Mouse (Mus musculus): ENCODE results near the gene Insc. TPM values are rescaled to one million over a fixed set of nuclear protein-coding genes. Genes with fewer than 3 reads are reported as not detected.
"Not testable (repeated sequence)": the region's sequence is repeated elsewhere in the genome, so short reads cannot be mapped to it uniquely, and the experiment has no call there.

The Insc gene
- 1 to 10 TPM; 4.0 to 5.2 (median 4.7) TPM for total RNA-seq (2022)

DNA sequence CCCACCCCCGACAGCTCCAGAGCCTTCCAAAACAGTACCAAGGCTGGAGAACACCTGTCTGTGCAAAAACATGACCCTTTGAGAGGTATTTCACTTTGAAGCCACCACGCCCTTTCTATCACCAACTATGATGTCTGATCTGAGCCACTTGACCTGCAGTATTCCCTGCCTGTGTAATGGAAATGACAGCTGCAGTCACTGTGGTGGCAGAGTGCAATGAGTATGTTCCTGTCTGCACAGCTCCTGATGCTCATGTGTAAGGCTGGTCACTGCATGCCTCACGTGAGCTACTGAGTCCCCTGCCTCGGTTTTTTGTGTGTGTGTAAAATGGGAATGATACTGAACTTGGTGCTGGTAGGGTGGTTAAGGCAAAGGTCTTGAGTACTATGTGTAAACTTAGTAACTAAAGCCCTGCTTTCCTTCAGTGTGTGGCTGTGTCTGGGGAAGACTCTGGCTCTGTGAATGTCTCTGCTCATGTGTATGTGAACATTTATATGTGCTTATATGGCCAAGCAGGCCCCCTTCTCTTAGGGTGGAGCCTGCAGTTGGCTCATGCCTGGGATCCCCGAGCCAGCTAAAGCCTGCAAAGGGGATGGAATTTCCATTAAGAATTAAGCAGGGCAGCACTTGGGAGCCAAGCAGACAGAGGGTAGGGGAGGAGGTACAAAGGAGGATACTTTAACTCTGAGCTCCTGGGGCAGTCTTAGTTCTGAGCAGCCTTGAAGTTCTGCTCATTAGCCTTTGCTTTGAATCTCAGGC lies at the start of gene Insc:
Gene Insc (plus strand): TSS at position 673 of the 759 bp plus-strand sequence.
- DNase-seq (ENCODE audit: low spot score in 2 of 2) = no peak

DNA sequence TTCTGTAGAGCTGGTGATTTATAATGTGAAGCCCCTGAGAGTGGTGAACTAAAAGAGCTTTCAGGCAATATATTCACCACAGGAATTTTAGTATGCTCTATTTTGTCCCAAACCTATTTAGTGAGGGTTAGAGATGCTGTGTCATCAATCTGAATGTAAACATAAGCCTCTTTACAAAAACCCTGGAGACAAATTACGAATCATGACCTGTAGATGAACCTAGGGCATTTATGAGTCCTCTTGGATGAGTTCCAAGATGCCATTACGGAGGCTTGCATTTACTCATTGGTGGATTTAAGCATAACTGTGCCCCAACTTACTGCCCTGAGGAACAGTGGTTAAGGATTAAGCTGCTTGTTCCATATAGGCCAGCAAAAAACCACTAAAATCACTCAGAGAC lies 42.6 kb upstream of the Insc start:
- no peak for DNase-seq (ENCODE audit: low spot score in 2 of 2)

DNA sequence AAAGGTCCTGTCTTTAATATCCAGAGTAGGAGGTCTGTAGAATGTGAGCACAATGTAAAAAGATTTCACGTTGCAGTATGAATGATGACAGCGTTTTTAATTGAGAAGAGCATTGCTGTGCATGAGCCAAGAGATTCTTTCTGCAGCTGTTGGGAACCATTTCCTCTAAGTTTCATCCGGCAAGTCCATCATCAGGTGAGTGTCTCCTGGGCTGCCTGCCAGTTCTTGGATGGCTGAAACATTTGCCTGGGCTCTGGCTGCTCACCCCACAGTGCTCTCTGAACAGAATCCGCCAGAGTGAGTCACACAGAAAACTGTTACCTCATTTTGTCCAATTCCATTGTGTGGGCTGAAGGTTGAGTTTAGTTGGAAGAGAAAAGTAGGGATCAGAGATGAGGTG lies 36.8 kb upstream of the Insc start:
- no peak for DNase-seq (ENCODE audit: low spot score in 2 of 2)

DNA sequence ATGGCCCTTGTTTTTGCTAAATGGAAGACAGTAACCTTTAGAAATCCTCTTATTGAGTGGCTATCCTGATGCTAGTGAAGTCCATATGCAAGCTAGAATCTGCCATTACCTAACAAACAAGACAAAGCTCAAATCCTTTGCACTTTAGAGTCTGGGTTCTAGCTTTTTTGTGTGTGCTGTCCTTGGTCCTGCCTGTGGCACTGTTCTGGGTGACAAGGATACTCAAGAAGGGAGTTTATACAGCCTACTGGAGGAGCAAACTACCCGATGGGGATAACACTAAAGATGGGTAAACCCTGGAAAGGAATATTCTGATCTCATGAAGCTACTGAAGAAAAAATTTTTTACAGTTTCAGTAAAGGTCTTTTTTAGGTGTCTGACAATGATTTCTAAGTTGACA lies 36.1 kb upstream of the Insc start:
- DNase-seq (ENCODE audit: low spot score in 2 of 2) = no peak

DNA sequence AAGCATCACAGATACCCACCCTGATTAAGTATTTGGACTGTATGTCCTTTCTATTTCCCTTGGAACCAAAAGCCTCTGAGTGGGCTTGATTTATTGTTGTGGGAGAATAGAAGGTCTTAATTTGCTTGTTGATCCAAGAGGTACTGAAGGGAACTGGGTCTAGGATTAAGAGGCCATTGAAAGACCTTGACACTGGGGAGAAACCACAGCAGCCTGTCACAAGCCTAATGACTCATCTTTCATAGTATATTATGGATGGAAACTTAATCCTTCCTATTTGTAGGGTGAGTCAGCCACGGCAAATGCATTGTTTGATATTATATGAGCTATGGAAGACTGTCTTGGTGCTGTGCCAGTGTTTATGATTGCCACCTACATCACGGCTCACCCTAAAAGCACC lies 33.1 kb upstream of the Insc start:
- no peak for DNase-seq (ENCODE audit: low spot score in 2 of 2)

DNA sequence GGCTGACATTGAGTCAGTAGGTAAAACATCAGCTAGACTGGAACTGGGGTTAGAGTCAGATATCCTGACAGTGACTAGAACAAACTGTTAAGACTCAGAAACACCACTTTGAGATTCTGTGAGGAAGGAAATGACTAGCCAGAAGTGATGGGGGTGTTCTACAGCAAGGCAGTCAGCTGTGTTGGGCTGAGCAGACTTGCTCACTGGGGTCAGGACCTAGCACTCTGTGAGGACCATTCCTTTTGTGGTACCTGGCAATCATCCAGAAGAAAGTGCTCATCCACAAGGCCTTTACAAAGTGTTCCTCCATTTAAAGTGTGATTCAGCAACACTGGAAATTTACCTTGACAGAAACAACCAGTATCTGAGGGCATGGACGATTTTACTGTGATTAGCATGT lies 31.0 kb upstream of the Insc start:
- no peak for DNase-seq (ENCODE audit: low spot score in 2 of 2)

DNA sequence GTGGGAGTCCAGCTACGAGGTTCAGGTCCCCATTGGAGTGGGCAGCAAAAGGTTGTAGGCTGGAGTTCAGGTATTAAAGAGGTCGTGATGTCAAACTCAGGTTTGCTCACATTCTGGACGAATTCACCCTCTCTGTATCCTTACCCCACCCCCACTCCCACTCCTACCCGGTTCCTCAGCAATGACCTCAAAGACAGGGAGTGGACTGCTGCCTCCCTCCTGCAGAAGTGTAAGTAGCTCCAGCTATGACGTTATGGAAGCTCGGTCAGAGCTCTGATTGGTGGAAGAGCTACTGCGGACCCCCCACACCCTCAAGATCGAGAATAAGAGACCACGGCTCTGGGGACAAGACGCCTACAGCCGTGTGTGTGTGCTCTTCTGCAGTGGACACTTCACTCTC lies 25.2 kb upstream of the Insc start, which contains the start of gene Calcb:
Gene Calcb (plus strand): TSS at position 344 of the 400 bp plus-strand sequence.
- DNase-seq (ENCODE audit: low spot score in 2 of 2) = no peak

DNA sequence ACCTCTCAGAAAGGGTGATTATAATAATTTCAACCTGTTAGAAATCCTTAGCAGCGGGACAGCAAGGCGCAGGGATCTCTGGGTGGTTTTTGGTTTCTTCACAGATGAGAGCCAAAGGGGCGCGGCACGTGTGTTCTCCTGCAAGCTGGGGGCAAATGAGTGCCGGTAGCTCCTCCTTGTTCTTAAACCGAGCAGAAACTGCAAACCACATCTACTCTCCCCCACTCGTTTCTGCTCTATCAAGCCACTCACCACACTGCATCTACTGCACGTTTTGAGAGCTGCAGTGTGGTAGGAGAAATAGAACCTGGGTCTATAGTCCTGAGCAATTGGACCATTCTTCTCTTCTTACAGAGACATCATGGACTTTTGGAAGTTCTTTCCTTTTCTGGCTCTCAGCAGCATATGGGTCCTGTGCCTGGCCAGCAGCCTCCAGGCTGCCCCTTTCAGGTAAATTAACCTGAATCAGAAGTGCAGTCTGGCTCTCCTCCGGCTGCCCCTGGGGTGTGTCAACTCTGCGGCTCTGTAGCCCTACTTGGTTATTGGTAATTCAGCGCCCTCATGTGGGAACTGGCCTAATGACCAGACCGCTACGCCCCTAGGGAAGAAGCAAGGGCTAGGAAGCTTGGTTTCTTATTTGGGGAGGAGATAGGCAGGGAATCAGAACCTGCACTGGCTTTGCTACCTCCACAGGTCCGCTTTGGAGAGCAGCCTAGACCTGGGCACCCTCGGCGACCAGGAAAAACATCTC lies 23.9 kb upstream of the Insc start:
- DNase-seq (ENCODE audit: low spot score in 2 of 2) = peak in 1 of 2 experiments; percentile 6

DNA sequence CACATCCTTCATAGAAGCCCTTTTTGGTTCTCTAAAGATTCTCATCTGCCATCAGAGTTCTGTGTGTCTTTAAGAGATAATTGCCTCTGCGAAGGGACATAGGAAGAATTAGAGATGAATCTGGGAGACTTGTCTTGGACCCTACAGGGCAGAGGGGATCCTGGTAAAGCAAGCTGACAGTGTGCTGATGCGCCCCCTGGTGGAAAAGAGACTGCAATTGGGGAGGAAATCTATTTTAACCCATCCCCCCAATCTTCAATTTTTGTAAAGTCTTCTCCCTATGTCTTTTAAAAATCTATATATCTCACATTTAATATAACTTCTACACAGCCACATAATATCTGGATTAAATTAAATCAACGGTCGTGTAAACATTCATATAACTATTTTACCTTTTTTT lies 13.8 kb upstream of the Insc start:
- not testable (repeated sequence) for DNase-seq (ENCODE audit: low spot score in 2 of 2)

DNA sequence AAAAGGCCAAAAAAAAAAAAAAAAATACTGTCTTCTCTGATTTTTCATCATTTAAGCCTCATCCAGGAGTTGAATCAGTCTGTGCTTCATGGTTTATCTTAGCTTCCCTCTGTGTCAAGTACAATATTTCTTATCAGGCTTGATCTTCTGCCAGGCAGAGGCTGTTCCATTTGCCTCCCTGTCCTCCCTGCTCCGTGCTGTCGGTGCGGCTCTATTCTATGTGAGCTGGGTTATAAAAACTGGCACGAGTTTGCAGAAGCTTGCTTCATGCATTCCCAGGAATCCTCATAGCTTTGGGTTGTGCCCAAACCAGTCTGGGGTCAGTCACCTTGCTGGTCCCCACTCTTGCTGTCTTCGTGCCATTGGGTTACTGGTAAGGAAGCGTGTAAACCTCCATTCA lies 12.3 kb upstream of the Insc start:
- DNase-seq (ENCODE audit: low spot score in 2 of 2) = no peak

DNA sequence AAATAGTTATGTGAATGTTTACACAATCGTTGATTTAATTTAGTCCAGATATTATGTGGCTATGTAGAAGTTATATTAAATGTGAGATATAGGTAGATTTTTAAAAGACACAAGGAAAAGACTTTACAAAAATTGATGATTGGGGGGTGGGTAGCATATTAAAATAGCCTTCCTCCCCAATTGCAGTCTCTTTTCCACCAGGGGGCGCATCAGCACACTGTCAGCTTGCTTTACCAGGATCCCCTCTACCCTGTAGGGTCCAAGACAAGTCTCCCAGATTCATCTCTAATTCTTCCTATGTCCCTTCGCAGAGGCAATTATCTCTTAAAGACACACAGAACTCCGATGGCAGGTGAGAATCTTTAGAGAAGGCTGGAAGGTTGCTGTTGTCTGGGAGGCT lies 11.8 kb upstream of the Insc start:
- not testable (repeated sequence) for DNase-seq (ENCODE audit: low spot score in 2 of 2)

DNA sequence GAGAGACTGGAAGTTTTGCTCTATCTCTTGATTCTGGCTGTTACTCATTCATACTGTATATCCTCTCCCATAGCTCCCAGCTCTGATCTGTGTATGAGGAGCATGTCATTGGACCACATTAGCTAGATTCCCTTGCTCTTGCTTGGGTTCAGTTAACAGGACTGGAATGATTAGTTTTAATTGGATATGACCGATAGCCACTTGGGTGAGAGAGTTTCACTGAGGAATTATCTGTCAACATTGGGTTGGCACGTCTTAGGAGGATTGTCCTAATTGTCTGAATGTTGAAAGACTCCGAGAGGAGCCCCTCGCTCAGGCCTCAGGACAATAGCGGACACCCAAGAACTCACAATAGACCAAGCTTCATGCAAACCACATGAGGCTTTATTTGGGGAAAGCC lies 7.2 kb upstream of the Insc start:
- DNase-seq (ENCODE audit: low spot score in 2 of 2) = no peak

DNA sequence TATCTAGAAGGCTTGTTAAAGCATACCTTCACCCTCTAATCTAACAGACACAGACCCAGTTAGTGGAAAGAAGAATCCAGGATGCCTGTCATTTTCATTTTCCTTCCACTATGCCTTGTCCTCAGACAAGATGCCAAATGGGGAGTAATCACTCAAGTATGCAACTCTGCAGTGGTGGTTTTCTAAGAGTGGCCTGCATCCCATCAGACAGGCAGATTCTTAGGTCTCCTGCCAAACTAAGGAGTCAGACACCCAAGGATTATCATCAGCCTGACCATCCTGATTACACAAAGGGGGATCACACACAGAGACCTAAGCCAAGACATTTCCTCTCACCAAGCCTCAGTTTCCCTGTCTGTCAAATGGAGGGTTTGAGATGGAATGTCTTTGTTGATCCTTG lies 5.3 kb upstream of the Insc start:
- no peak for DNase-seq (ENCODE audit: low spot score in 2 of 2)

DNA sequence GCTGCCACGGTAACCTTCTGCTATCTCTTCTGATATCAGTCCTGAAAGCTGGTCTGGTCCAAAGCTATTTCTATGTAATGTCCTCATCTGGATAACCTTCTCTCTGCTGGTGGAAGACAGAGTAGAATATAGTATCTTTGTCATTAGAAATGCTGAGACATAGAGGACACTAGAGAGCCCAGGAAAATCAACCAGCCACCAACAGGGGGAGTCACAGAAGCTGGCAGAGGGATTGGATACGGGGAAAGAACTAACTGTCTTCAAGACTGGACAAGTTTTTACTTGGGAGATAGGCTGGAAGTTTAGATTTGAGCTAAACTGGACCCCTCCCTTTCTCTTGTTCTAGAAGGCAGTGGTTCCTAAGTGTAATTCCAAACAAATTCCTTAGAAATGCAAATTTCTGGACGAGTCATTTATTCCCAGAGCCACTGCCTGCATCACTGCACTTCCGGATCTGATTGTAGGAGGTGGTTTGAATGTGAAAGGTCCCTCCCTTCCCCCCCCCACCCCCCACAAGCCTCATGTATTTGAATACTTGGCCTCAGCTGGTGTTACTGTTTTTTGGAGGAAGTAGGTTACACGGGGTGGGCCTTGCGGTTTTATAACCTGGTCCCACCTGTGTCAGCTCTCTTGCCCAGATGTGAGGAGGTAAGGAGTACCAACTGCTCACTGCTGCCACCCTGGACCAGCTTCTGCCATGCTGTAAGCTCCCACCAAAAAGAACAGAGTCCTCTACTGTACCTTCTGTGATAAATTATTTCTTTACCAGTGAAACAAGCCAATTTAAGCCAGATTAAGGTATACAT lies 2.9 kb upstream of the Insc start:
- no peak for DNase-seq (ENCODE audit: low spot score in 2 of 2)

DNA sequence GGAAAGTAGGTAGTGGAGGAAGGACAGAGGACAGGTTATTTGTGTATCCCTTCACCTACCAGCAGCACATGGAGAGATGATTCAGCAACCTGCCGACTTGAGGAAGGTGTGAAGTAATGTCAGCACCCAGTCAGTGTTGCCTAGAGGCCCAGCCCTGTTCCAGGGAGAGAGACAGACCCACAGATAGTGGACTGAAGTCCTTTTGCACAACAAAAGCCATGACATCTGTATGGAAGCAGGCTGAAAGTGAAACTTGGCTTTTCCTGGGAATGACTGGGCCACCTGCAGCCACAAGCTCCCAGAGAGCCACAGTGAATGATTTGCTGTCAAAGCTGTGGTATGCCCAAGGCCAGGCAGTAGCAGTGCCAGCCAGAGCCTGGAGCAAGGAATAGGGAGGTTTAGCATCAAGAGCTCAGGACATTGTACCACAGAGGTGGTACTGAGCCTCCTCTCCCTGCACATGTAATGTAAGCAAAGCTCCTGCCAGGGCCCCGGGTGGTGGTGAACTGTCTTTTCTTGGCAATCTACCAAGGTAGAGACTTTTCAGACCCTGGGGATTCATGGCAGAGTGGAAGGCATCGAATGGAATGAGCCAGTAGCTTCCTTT lies 1.2 kb downstream of the Insc start:
- no peak for DNase-seq (ENCODE audit: low spot score in 2 of 2)

DNA sequence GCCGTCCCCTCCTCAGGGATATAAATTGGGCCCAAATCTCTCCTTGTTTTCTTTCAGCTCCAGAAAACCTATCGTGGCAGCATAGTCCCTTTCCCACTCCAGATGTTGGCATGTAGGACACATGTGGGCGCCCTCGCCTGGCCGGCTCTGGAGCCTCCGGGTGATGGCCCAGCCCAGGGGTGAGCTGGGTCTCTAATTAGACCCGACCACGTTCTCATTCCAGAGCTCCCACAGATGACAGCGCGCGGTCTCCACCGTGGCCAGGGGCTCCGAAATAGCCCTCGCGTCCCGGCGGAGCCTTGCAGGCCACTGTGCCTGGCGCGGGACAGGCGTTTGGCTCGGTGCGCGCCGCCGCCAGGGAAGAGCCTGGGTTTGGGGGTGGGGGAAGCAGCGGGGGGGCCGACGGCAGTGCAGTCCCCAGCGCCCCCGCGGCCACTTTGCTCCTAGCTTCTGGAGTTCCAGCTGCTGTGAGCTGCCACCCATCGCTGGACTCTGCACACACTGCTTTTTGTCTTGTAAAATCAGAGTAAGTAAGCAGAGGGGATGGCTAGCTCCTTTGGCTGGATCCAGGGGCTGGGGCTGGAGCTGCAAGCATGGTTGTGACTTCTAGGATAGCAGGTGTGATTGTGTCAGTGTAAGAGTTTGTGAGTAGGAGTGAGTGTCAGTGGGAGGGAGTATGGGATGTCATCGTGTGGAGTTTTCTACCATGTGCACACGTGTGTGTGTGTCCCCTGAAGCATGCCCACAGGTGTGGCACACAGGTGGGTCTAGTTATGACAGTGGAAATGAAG lies 2.2 kb downstream of the Insc start:
- DNase-seq (ENCODE audit: low spot score in 2 of 2) = peak; percentile 18 to 35

DNA sequence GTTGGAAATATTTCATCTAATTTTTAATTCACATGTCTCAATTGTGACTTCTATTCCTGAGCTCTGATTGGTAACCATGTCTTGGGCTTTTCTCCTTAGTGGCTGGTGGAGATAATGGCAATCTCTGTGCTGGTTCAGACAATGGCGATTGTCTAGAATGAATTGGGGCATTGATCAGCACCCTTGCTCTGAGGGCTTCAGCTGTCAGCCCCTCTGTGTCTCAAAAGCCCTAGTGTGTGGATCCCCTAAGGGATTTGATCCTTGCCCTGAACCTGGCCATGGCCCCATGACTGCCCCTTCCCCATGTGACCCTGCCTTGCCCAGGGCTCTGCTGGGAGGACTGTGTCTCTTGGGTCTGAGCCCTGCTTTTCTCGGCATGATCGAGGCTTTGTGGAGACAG lies 4.1 kb downstream of the Insc start:
- DNase-seq (ENCODE audit: low spot score in 2 of 2) = peak; percentile 19 to 68

DNA sequence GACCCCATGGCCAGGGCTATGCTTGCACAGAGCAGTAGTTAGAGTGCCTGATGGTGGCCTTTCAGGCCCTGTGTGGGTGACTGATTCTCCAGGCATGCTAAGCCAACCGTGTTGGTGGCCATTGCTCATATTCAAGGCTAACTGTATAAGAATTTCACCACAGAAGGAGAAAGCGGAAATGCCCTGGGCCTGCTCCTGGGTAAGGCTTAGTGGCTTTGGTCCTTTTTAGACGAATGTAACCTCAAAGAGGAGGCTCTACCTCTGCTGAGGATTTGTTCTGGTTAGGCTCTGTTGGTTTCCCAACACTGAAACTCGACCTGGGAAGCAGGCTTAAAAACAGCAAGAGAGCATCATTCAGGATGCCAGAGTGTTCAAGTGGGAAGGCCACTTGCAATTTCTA lies 4.7 kb downstream of the Insc start:
- DNase-seq (ENCODE audit: low spot score in 2 of 2) = no peak

DNA sequence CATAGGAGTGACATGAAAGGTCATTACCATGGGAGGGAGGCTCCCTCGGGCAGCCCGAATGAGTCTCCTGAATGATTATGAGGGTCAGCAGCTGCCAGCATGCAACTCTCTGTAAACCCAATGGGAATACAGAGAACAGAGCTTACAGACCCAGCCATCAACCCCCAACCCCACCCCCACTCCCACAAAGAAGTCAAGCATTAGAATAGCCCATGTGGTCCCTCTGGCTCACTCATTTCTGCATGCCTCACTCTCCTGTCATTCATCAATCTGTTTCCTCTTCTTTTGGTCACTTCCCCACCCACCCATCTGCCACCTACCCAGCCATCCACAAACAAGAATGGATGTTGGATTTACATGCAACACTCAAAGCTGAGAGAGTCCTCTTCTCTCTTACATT lies 10.0 kb downstream of the Insc start:
- DNase-seq (ENCODE audit: low spot score in 2 of 2) = no peak

DNA sequence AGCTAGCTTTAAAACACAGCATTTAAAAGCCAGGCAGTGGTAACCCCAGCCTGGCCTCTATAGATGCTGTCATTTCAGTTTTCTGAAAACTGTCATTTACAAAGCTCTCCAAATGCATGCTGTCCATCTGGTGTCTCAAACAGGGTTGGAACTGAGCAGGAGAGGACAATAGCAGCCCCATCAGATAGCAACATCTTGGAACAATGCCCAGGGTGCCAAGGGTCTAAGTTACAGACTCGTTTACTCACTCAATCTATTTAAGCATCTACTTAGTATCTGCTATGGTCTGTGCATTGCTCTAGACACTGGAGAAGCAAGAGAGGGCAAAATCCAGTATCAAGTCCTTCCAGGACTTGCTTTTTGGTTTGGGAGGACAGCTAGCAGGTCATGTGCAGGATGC lies 10.7 kb downstream of the Insc start:
- DNase-seq (ENCODE audit: low spot score in 2 of 2) = no peak

DNA sequence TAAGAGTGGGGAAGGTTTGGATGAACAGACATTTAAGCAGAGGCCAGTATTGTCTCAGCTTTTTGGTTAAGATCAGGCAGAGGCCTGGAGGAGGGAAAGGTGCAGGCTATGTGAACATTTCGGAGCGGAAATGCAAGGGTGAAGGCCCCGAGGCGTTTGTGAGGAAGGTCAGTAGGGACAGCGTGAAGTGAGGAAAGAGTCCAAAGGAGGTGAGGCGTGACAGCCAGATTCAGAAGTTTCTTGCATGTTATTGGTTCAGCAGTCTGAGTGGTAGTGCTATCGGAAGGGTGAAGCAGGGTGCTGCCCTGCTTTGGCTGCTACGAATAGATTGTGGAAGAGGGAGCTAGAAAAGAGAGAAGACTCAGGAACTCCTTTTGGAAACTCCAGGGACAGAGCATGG lies 11.1 kb downstream of the Insc start:
- no peak for DNase-seq (ENCODE audit: low spot score in 2 of 2)
